Mouse (Mus musculus) cerebellum, postnatal 10 days (tissue): ENCODE results near the gene Atp5l.
"Not testable (repeated sequence)": the region's sequence is repeated elsewhere in the genome, so short reads cannot be mapped to it uniquely, and the experiment has no call there.

Experiments
- DNase-seq, 2 experiments: peaks; one replicate each; pipeline ENCODE4 v3.0.0; 2021; ENCODE audit warnings: mixed read lengths in 2 of 2

The Atp5l gene

GRCm38 (mm10) chr9:44920374-44921122 is at the start of gene Atp5l:
TSS of gene Atp5l (minus strand) at chr9:44920742.
- DNase-seq = peak; percentile 91

- peak in 1 of 2 experiments; percentile 17 for DNase-seq
These were observed 48.9 kb upstream of the Atp5l start for GRCm38 (mm10) chr9:44969450-44969849.

GRCm38 (mm10) chr9:44967763-44968162 is 47.2 kb upstream of the Atp5l start:
- DNase-seq = not testable (repeated sequence)

- peak; percentile 84 to 88 for DNase-seq
These were observed 46.3 kb upstream of the Atp5l start for GRCm38 (mm10) chr9:44966815-44967242.

- no peak for DNase-seq
These were observed 45.4 kb upstream of the Atp5l start for GRCm38 (mm10) chr9:44965833-44966466.

GRCm38 (mm10) chr9:44965126-44965832 is 44.7 kb upstream of the Atp5l start, which contains the start of gene Ube4a:
TSS of gene Ube4a (minus strand) at chr9:44965600.
- peak; percentile 100 for DNase-seq

- DNase-seq = no peak
These were observed 33.9 kb upstream of the Atp5l start for GRCm38 (mm10) chr9:44954432-44954831.

- DNase-seq = no peak
These were observed 27.3 kb upstream of the Atp5l start for GRCm38 (mm10) chr9:44947836-44948235.

GRCm38 (mm10) chr9:44946185-44946695 is 25.7 kb upstream of the Atp5l start:
- DNase-seq = no peak

- peak; percentile 54 to 69 for DNase-seq
These were observed 21.9 kb upstream of the Atp5l start for GRCm38 (mm10) chr9:44942421-44942820.

GRCm38 (mm10) chr9:44941756-44942155 is 21.2 kb upstream of the Atp5l start:
- DNase-seq = no peak

- no peak for DNase-seq
These were observed 1.0 kb upstream of the Atp5l start for GRCm38 (mm10) chr9:44921543-44921942.

- DNase-seq = no peak
These were observed 554 bp upstream of the Atp5l start for GRCm38 (mm10) chr9:44921123-44921468.

GRCm38 (mm10) chr9:44919606-44920005 is 936 bp downstream of the Atp5l start:
- DNase-seq = no peak

- DNase-seq = peak; percentile 52 to 64
These were observed 4.3 kb downstream of the Atp5l start for GRCm38 (mm10) chr9:44916196-44916595.

- DNase-seq = no peak
These were observed 5.8 kb downstream of the Atp5l start for GRCm38 (mm10) chr9:44914706-44915105.

GRCm38 (mm10) chr9:44911365-44911764 is 9.2 kb downstream of the Atp5l start:
- no peak for DNase-seq

- no peak for DNase-seq
These were observed 14.9 kb downstream of the Atp5l start for GRCm38 (mm10) chr9:44905620-44906019.

- peak; percentile 68 to 69 for DNase-seq
These were observed 15.6 kb downstream of the Atp5l start for GRCm38 (mm10) chr9:44904964-44905363.

- DNase-seq = no peak
These were observed 16.7 kb downstream of the Atp5l start for GRCm38 (mm10) chr9:44903856-44904255.

- DNase-seq = peak in 1 of 2 experiments; percentile 16
These were observed 20.1 kb downstream of the Atp5l start for GRCm38 (mm10) chr9:44900402-44900801.

GRCm38 (mm10) chr9:44899716-44900115 is 20.8 kb downstream of the Atp5l start:
- DNase-seq = no peak

- DNase-seq = no peak
These were observed 23.5 kb downstream of the Atp5l start for GRCm38 (mm10) chr9:44897024-44897423.
